Mouse (Mus musculus): ENCODE data around the gene AC109138.7.
A peak's percentile ranks its signal among the peaks of the same experiment; 100 is the strongest.

Gene AC109138.7

GRCm38 (mm10) chr19:4214071-4214770 is at the start of gene AC109138.7, which contains the start of gene Clcf1:
Gene AC109138.7 (plus strand): TSS chr19:4214357.
Gene Clcf1 (plus strand): TSS chr19:4214238.
- peak; percentile 64 for DNase-seq

GRCm38 (mm10) chr19:4164721-4165120 is 49.4 kb upstream of the AC109138.7 start:
- no peak for DNase-seq

GRCm38 (mm10) chr19:4166678-4167476 is 47.3 kb upstream of the AC109138.7 start:
- no peak for DNase-seq

- peak; percentile 100 for DNase-seq
Measured at GRCm38 (mm10) chr19:4169378-4169784, 44.8 kb upstream of the AC109138.7 start.

- no peak for DNase-seq
Measured at GRCm38 (mm10) chr19:4169810-4170209, 44.3 kb upstream of the AC109138.7 start.

- no peak for DNase-seq
Measured at GRCm38 (mm10) chr19:4170723-4171392, 43.3 kb upstream of the AC109138.7 start.

GRCm38 (mm10) chr19:4171393-4172290 is 42.5 kb upstream of the AC109138.7 start:
- DNase-seq = peak; percentile 44

- no peak for DNase-seq
Measured at GRCm38 (mm10) chr19:4172925-4173324, 41.2 kb upstream of the AC109138.7 start.

- peak; percentile 28 for DNase-seq
Measured at GRCm38 (mm10) chr19:4175368-4175947, 38.7 kb upstream of the AC109138.7 start, which contains the start of gene Carns1. Gene Carns1 (minus strand): TSS chr19:4175479.

GRCm38 (mm10) chr19:4180411-4180810 is 33.7 kb upstream of the AC109138.7 start:
- DNase-seq = no peak

- peak; percentile 72 for DNase-seq
Measured at GRCm38 (mm10) chr19:4181892-4182291, 32.3 kb upstream of the AC109138.7 start.

- no peak for DNase-seq
Measured at GRCm38 (mm10) chr19:4183689-4184088, 30.5 kb upstream of the AC109138.7 start.

- no peak for DNase-seq
Measured at GRCm38 (mm10) chr19:4184976-4185975, 28.9 kb upstream of the AC109138.7 start.

GRCm38 (mm10) chr19:4187303-4187702 is 26.9 kb upstream of the AC109138.7 start:
- DNase-seq = no peak

GRCm38 (mm10) chr19:4189051-4189620 is 25.0 kb upstream of the AC109138.7 start:
- no peak for DNase-seq

- DNase-seq = peak; percentile 51
Measured at GRCm38 (mm10) chr19:4190831-4191334, 23.3 kb upstream of the AC109138.7 start, which contains the start of gene Tbc1d10c. Gene Tbc1d10c (minus strand): TSS chr19:4191284.

- peak; percentile 99 for DNase-seq
Measured at GRCm38 (mm10) chr19:4191528-4192250, 22.5 kb upstream of the AC109138.7 start, which contains the start of gene Ppp1ca. Gene Ppp1ca (plus strand): TSS chr19:4192065.

GRCm38 (mm10) chr19:4192251-4192985 is 21.7 kb upstream of the AC109138.7 start:
- DNase-seq = no peak
